Mouse (Mus musculus): ENCODE measurements around the gene Cacna1c. TPM values are rescaled to one million over a fixed set of nuclear protein-coding genes. Genes with fewer than 3 reads are reported as not detected.

Cacna1c gene
- total RNA-seq, 2 experiments from 2014 or later: 79.1 to 85.4 TPM

GRCm38 (mm10) chr6:119018956-119019355 is 177.3 kb downstream of the Cacna1c start:
- DNase-seq (ENCODE audit: low spot score in 2 of 2): no peak

- DNase-seq (ENCODE audit: low spot score in 2 of 2): no peak
Measured at GRCm38 (mm10) chr6:119018256-119018655, 178.0 kb downstream of the Cacna1c start.

- no peak for DNase-seq (ENCODE audit: low spot score in 2 of 2)
Measured at GRCm38 (mm10) chr6:119017498-119017897, 178.7 kb downstream of the Cacna1c start.

- no peak for DNase-seq (ENCODE audit: low spot score in 2 of 2)
Measured at GRCm38 (mm10) chr6:119015346-119015745, 180.9 kb downstream of the Cacna1c start.

GRCm38 (mm10) chr6:119013168-119014098 is 182.8 kb downstream of the Cacna1c start:
- DNase-seq (ENCODE audit: low spot score in 2 of 2): no peak

GRCm38 (mm10) chr6:119010875-119011274 is 185.3 kb downstream of the Cacna1c start:
- DNase-seq (ENCODE audit: low spot score in 2 of 2): no peak

- no peak for DNase-seq (ENCODE audit: low spot score in 2 of 2)
Measured at GRCm38 (mm10) chr6:119009526-119009925, 186.7 kb downstream of the Cacna1c start.

- DNase-seq (ENCODE audit: low spot score in 2 of 2): no peak
Measured at GRCm38 (mm10) chr6:119008638-119009166, 187.5 kb downstream of the Cacna1c start.

- no peak for DNase-seq (ENCODE audit: low spot score in 2 of 2)
Measured at GRCm38 (mm10) chr6:119004596-119004995, 191.6 kb downstream of the Cacna1c start.

GRCm38 (mm10) chr6:119001442-119001841 is 194.8 kb downstream of the Cacna1c start:
- DNase-seq (ENCODE audit: low spot score in 2 of 2): no peak

- no peak for DNase-seq (ENCODE audit: low spot score in 2 of 2)
Measured at GRCm38 (mm10) chr6:119000255-119000654, 196.0 kb downstream of the Cacna1c start.

- DNase-seq (ENCODE audit: low spot score in 2 of 2): no peak
Measured at GRCm38 (mm10) chr6:118999329-118999875, 196.8 kb downstream of the Cacna1c start.

GRCm38 (mm10) chr6:118997397-118997796 is 198.8 kb downstream of the Cacna1c start:
- no peak for DNase-seq (ENCODE audit: low spot score in 2 of 2)

GRCm38 (mm10) chr6:118994272-118995061 is 201.8 kb downstream of the Cacna1c start:
- no peak for DNase-seq (ENCODE audit: low spot score in 2 of 2)

- DNase-seq (ENCODE audit: low spot score in 2 of 2): no peak
Measured at GRCm38 (mm10) chr6:118992391-118992790, 203.8 kb downstream of the Cacna1c start.

- DNase-seq (ENCODE audit: low spot score in 2 of 2): no peak
Measured at GRCm38 (mm10) chr6:118989999-118990776, 206.0 kb downstream of the Cacna1c start.

- DNase-seq (ENCODE audit: low spot score in 2 of 2): no peak
Measured at GRCm38 (mm10) chr6:118984181-118984901, 211.9 kb downstream of the Cacna1c start.

- no peak for DNase-seq (ENCODE audit: low spot score in 2 of 2)
Measured at GRCm38 (mm10) chr6:118983471-118984040, 212.7 kb downstream of the Cacna1c start.

GRCm38 (mm10) chr6:118980265-118980664 is 216.0 kb downstream of the Cacna1c start:
- no peak for DNase-seq (ENCODE audit: low spot score in 2 of 2)

Data from layer of hippocampus, postnatal 14 days (tissue).